Mouse (Mus musculus) limb, embryonic 12.5 days (tissue): ENCODE measurements around the gene Tmod1. TPM values are rescaled to one million over a fixed set of nuclear protein-coding genes. Genes with fewer than 3 reads are reported as not detected.

Experiments
- ATAC-seq: fragments of 200-750 bp; cut with Nextera tagmentation; 2 replicates; pipeline ENCODE4 v1.8.0; 2017; ENCODE audit warnings: low read depth, moderate TSS enrichment; ENCODE audit not compliant: insufficient number of reproducible peaks, insufficient read depth, low FRiP score, low TSS enrichment
- H3K27ac ChIP-seq: fragments of 300-500 bp; sonication (generic); 2 replicates; pipeline ENCODE4 v1.5.1; 2016; ENCODE audit warnings: mild to moderate bottlenecking, moderate library complexity
- H3K27me3 ChIP-seq: fragments of 300-500 bp; sonication (generic); 2 replicates; pipeline ENCODE4 v1.6.1; 2016; ENCODE audit warnings: mild to moderate bottlenecking, moderate library complexity
- H3K36me3 ChIP-seq: fragments of 300-500 bp; sonication (generic); 2 replicates; pipeline ENCODE4 v1.6.1; 2016; ENCODE audit warnings: mild to moderate bottlenecking, moderate library complexity
- H3K4me1 ChIP-seq: fragments of 300-500 bp; sonication (generic); replicated peaks from 2 replicates; pipeline ENCODE4 v1.6.1; 2016
- H3K4me2 ChIP-seq: fragments of 300-500 bp; sonication (generic); 2 replicates; pipeline ENCODE4 v1.6.1; 2016; ENCODE audit warnings: mild to moderate bottlenecking, moderate library complexity
- H3K4me3 ChIP-seq: fragments of 300-500 bp; sonication (generic); replicated peaks from 2 replicates; pipeline ENCODE4 v1.5.1; 2016; ENCODE audit warnings: mild to moderate bottlenecking
- H3K9ac ChIP-seq: fragments of 300-500 bp; sonication (generic); replicated peaks from 2 replicates; pipeline ENCODE4 v1.6.1; 2016; ENCODE audit warnings: mild to moderate bottlenecking, moderate library complexity
- H3K9me3 ChIP-seq: fragments of 300-500 bp; sonication (generic); 2 replicates; pipeline ENCODE4 v1.6.1; 2016; ENCODE audit warnings: mild to moderate bottlenecking, moderate library complexity
- WGBS: fragments of 180-500 bp; shearing (Covaris S2); methylation state at CpG from one replicate; pipeline ENCODE4 v1.1.7; 2016; 5-methylcytosine and 5-hydroxymethylcytosine counted together
- polyA plus RNA-seq: library from polyadenylated mRNA; unstranded; fragments of >200 nt; fragmentation: Nextera tagmentation; extraction: Ambion mirVana; gene quantifications from 2 replicates; pipeline ENCODE4 v1.2.1, GENCODE M21; 2016

The Tmod1 gene
- polyA plus RNA-seq, 1 experiment from 2014 or later: 4.8 TPM

DNA sequence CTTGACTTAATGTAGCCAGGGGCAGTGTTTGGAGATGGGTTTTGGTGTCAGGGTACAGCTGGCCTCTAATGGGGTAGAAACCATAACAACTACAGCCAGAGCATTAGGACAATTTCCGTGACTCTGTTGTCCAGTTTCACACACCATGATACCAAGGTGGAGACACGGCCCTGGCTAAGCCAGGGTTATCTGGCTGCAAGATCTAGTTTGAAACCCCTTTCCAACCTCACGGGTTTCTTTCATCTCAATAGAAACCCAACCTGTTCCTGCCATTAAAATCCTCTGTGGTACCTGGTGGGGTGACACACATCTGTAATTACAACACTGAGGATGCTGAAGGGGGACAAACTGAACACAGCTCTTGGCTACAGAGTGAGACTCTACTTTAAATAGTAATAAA, 36.9 kb downstream of the Tmod1 start:
- ATAC-seq: no peak
- Histone ChIP-seq H3K4me1 (no peaks in the 10 kb centered on the region), H3K9me3 (no peaks in the 10 kb centered on the region), H3K36me3 (no peaks in the 10 kb centered on the region), H3K4me3 (no peak overlapping the region), H3K27me3 (no peaks in the 10 kb centered on the region), H3K9ac (no peak overlapping the region), H3K27ac (no peak overlapping the region), H3K4me2 (no peak overlapping the region)
- whole genome bisulfite sequencing: 81% methylated on average over 3 of the region's 3 CpGs

DNA sequence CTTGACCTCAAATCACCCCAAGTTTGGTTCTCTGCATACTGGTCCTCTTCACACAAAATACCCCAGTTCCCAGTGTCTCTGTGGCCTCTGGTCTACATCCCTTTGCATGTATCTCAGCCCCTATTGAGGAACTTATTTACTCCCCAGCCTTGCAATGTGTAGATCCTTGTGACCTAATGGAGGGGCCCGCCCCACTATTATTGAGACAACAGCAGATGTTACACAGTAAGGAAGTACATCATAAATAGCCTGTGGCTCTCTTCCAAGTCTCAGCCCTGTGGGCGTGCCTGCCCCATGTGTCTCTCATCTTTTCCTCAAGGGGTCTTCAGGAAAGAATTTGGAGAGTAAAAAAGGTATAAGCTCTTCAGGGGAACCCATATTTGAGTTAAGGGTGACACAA, 38.2 kb downstream of the Tmod1 start:
- Histone ChIP-seq H3K27ac (no peak overlapping the region), H3K4me3 (no peak overlapping the region), H3K27me3 (no peaks in the 10 kb centered on the region), H3K4me1 (no peaks in the 10 kb centered on the region), H3K4me2 (no peak overlapping the region), H3K9ac (no peak overlapping the region), H3K9me3 (no peaks in the 10 kb centered on the region), H3K36me3 (no peaks in the 10 kb centered on the region)
- no peak for ATAC-seq
- WGBS: 76% methylated on average over 2 of the region's 2 CpGs

DNA sequence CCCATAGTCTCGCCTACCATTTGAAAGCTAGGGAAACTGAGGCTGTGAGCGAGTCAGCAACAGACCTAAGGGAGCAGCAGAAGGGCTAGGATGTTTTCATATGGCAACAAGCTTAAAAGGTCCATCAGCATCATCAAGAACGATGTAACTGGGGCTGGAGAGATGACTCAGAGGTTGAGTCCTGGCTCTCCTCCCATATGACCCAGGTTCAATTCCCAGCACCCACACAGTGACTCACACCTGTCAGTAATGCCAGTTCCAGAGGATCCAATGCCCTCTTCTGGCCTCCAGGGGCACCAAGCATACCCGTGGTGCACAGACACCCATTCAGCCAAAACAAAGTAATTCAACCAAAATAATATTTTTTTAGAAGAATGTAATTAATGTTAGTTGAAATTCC, 41.5 kb downstream of the Tmod1 start:
- Histone ChIP-seq H3K4me3 (no peak overlapping the region), H3K27me3 (no peaks in the 10 kb centered on the region), H3K9ac (no peak overlapping the region), H3K27ac (no peak overlapping the region), H3K9me3 (no peaks in the 10 kb centered on the region), H3K4me2 (no peak overlapping the region), H3K36me3 (no peaks in the 10 kb centered on the region), H3K4me1 (no peaks in the 10 kb centered on the region)
- no peak for ATAC-seq
- WGBS: 88% methylated on average over 4 of the region's 4 CpGs

DNA sequence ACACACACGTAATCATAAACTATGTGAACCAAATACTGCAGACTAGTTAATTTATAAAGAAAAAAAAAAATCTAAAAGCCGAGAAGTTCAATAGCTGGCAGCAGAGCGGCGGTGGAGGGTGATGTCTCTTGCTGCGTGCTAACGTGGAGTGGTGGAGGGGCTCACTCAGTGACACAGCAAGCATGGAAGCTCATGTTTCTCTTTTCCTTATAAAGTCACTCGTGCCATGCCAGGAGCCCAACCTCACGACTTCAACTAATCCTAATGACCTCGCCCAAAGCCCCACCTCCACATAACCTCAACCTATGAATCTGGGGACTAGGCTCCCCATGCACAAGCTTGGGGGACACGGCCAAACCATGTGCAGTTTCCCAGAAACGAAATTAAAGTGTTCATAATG, 43.8 kb downstream of the Tmod1 start:
- no peak for ATAC-seq
- Histone ChIP-seq H3K9ac (no peak overlapping the region), H3K4me3 (no peak overlapping the region), H3K4me1 (0 out of 2 replicates have a peak, but pooled peaks cover under 1% of the 10 kb centered on the region), H3K27ac (no peak overlapping the region), H3K9me3 (no peaks in the 10 kb centered on the region), H3K4me2 (no peak overlapping the region), H3K36me3 (no peaks in the 10 kb centered on the region), H3K27me3 (no peaks in the 10 kb centered on the region)
- WGBS: 65% methylated on average over 11 of the region's 11 CpGs

DNA sequence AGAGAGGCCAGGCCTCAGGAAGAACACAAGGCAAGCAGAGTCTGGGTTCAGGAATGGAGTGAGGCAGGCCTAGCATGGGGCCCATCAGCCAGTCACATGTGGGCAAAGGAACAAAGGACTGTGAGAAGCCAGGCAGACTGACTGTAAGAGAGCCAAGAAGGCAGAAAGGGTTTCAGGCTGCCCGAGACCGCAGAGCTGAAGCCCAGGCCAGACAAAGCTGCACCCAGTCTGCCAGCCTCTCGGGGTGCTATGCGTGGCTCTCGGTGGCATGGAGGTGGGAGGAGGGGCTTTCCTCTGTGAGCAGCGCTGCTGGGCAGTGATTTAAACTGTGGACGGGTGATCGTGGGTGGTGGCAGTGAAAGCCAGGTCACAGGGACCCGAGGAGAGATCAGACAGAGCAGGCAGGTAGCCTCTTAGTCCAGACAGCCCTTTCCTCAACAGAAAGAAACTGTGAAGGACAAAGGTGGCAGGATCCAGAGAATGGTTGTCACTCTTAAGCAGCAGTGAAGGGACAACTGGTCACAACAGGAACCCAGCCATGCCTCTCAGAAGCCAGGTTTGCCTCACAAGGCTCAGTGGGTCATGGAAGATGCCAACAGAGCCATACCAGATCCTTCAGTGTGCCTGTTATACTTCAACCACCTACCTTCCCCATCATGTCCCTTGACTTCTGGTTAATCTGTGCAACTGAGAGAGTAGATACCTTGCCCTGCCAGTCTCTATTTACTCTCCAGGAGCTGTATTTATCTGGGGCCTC, 45.9 kb downstream of the Tmod1 start:
- Histone ChIP-seq H3K9me3 (no peaks in the 10 kb centered on the region), H3K27ac (no peak overlapping the region), H3K27me3 (no peaks in the 10 kb centered on the region), H3K36me3 (no peaks in the 10 kb centered on the region), H3K4me2 (no peak overlapping the region), H3K4me1 (0 out of 2 replicates have a peak, but pooled peaks cover 4% of the 10 kb centered on the region), H3K9ac (no peak overlapping the region; the same call in 1 of the 2 replicates), H3K4me3 (no peak overlapping the region)
- WGBS: 66% methylated on average over 9 of the region's 9 CpGs
- ATAC-seq: no peak

DNA sequence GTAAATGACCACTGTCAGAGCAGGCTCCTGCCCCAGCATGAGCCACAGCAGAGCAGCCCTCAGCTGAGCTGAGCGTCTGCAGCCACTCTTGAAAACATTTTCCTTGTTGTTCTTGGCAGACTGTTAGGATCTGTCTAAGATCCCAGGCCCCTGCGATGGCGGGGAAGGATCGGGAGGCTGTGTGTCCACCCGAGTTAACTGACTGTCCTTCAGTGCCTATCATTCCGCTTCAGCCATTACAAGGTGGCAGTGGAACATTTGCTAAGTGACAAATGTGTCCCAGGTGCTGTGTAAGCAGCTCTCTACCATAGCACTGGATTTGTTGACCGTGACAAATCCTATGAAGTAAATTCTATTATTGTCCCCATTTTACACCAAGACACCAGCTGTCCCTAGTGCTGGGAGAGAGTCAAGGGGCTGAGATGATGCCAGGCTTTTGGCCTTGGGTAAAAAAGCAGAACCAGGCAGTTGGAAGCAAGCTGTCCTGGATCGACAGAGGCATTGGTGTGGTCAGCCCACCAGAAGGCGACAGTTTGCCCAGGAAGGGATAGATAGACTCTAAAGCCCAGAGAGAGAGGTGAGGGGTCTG, 46.6 kb downstream of the Tmod1 start:
- H3K4me3 ChIP-seq: no peak overlapping the region
- no peak overlapping the region for H3K27ac ChIP-seq
- ATAC-seq: no peak
- H3K4me2 ChIP-seq: no peak overlapping the region
- H3K4me1 ChIP-seq: 0 out of 2 replicates have a peak, but pooled peaks cover 4% of the 10 kb centered on the region
- H3K36me3 ChIP-seq: no peaks in the 10 kb centered on the region
- H3K27me3 ChIP-seq: no peaks in the 10 kb centered on the region
- WGBS: 69% methylated on average over 9 of the region's 9 CpGs
- no peak overlapping the region; the same call in 1 of the 2 replicates for H3K9ac ChIP-seq
- no peaks in the 10 kb centered on the region for H3K9me3 ChIP-seq

DNA sequence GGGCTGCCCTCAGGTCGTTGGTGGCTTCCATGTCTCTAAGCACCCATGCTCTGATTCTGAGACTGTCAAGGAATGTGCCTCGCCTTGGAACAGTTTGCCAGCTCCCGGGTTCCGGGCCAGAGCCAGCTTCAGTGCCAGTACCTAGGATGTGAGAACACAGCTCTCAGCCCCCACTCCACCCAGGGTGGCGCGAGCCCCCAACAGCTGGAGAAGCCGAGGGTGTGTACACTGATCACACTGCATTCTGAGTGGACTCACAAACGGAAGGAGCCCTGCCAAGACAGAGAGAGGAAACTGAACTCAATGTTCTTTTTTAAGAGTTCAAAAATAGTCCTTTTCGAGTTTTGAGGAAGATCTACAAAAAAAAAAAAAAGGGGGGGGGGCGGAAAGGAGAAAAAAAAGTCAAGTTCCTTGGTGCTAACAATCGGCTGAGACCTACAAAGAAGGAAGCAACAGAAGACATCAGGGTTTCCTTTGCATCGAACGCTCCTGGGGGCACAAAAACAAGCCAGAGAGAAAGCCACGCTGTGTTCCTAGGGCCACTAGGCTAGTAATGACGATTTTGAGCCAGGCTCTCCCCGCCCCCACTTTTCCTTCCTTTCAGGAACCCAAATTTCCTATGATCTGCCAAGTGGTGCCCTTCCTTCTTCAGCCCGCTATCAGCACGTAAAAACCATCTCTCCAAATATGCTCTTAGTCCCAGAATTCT, 48.1 kb downstream of the Tmod1 start:
- Histone ChIP-seq H3K4me1 (0 out of 2 replicates have a peak, but pooled peaks cover 4% of the 10 kb centered on the region), H3K27ac (no peak overlapping the region), H3K36me3 (no peaks in the 10 kb centered on the region), H3K9ac (no peak overlapping the region), H3K27me3 (no peaks in the 10 kb centered on the region), H3K4me2 (no peak overlapping the region), H3K4me3 (no peak overlapping the region), H3K9me3 (no peaks in the 10 kb centered on the region)
- no peak for ATAC-seq
- WGBS: 84% methylated on average over 18 of the region's 18 CpGs

DNA sequence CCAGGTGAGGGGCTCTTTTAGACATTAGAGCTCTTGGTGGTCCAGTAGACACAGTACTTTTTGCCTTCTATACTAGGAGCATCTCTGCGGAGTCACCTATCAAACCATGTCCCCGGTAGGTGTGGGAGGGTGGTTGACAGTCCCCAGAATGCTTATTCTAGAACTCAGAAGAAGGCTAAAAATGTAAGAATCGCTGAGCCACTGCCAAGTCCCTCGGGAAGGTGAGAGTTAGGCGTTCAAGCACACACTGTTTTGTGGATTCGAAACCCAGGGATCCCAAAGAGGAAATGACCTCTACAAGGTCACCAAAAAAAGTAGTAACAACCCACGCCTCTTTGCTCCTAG, 48.7 kb downstream of the Tmod1 start:
- no peaks in the 10 kb centered on the region for H3K36me3 ChIP-seq
- no peak for ATAC-seq
- H3K4me1 ChIP-seq: 0 out of 2 replicates have a peak, but pooled peaks cover 4% of the 10 kb centered on the region
- H3K9me3 ChIP-seq: no peaks in the 10 kb centered on the region
- H3K27ac ChIP-seq: no peak overlapping the region
- H3K27me3 ChIP-seq: no peaks in the 10 kb centered on the region
- no peak overlapping the region for H3K4me2 ChIP-seq
- no peak overlapping the region for H3K9ac ChIP-seq
- 77% methylated on average over 7 of the region's 7 CpGs for WGBS
- no peak overlapping the region for H3K4me3 ChIP-seq

DNA sequence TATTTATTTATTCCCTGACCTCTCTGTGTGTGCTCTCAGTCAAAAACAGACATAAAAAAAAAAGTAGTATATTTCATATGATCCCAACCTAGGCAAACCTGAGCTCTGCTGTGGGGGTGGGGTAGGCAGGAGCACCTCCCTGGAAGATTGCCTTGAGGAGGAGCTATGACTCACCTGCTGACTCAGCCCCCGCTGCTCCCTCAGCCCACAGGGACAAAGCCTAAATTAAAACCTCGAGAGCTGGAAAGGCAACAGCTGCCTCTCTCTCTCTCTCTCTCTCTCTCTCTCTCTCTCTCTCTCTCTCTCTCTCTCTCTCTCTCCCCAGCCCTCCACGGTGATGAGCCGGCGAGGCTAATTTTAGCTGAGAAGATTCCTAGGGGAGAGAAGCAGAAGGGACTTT, 49.1 kb downstream of the Tmod1 start:
- ATAC-seq: no peak
- Histone ChIP-seq H3K4me2 (no peak overlapping the region), H3K27ac (no peak overlapping the region), H3K4me1 (0 out of 2 replicates have a peak, but pooled peaks cover 4% of the 10 kb centered on the region), H3K9ac (no peak overlapping the region), H3K36me3 (no peaks in the 10 kb centered on the region), H3K4me3 (no peak overlapping the region), H3K27me3 (no peaks in the 10 kb centered on the region), H3K9me3 (no peaks in the 10 kb centered on the region)
- WGBS: 52% methylated on average over 5 of the region's 5 CpGs

DNA sequence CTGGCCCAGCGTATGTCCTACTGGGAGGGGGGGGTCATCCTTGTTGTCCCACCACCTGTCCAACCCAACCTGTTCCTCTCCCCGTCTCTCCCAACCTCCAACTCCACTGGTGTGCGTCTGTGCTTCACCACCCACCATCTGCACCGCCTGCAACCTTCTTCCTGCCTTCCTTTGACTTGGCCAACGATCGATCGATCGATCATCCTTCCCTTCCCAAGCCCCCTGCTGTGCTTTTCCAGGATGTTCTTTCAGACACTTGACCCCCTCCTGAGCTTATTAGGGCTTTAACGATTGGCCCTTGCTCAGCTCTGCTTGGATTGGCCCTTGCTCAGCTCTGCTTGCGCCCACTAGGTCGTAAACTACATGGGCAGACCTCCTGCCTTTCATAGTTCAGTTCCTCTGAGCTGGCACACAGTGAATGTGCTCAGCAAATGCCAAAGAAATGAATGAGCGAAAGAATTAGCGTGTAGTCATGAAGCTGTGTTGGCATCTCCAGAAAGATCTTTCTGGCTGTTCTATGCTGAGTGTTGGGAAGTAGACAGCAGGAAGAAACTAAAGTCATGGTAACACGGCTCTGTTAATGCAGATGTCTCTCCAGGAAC, 50.9 kb downstream of the Tmod1 start:
- ATAC-seq: no peak
- Histone ChIP-seq H3K9me3 (no peaks in the 10 kb centered on the region), H3K4me3 (no peak overlapping the region), H3K27me3 (no peaks in the 10 kb centered on the region), H3K27ac (no peak overlapping the region), H3K9ac (no peak overlapping the region), H3K4me2 (no peak overlapping the region), H3K4me1 (0 out of 2 replicates have a peak, but pooled peaks cover 4% of the 10 kb centered on the region), H3K36me3 (no peaks in the 10 kb centered on the region)
- 87% methylated on average over 14 of the region's 14 CpGs for WGBS

DNA sequence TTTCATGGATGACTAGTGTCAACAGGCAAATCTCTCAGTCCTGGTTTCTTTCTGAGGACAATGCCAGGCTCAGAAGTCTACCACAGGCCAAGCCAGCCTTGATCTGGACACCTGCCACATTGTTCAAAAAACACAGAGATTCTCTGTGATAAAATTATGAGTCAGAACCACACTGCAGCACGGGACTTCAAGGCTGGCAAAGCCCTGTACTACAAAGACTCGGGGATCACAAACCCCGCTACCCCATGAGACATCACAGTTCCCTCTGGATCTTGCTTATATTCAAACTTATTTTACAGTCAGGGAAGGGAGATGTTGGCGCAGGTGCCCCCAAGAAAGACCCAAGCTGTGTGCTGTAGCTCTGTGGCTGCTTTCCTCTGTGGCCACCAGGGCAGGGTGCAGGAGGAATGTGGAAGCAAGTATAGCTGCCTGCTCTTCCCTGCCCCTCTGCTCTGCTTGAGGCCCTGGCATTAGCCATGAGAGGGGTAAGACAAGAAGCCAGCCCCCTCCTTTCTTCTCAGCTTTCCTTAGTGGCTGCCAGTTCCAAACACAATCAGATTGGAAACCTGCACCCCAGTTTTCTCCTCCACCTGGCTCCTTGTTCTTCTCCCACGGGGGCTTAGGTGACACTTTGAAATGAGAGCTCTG, 53.8 kb downstream of the Tmod1 start:
- H3K36me3 ChIP-seq: no peaks in the 10 kb centered on the region
- 0 out of 2 replicates have a peak, but pooled peaks cover 4% of the 10 kb centered on the region for H3K4me1 ChIP-seq
- ATAC-seq: no peak
- H3K4me3 ChIP-seq: no peak overlapping the region
- H3K9ac ChIP-seq: no peak overlapping the region
- no peak overlapping the region for H3K27ac ChIP-seq
- H3K4me2 ChIP-seq: no peak overlapping the region
- H3K27me3 ChIP-seq: no peaks in the 10 kb centered on the region
- H3K9me3 ChIP-seq: no peaks in the 10 kb centered on the region
- 80% methylated on average over 5 of the region's 5 CpGs for WGBS
